Mouse (Mus musculus) T-helper 17 cell (primary cell): ENCODE data around the gene Pnkd.
"Not testable (repeated sequence)": the region's sequence is repeated elsewhere in the genome, so short reads cannot be mapped to it uniquely, and the experiment has no call there.

ENCODE experiments used
- in situ Hi-C, 2 experiments: fragments of 300-600 bp; cut with MboI, MseI; formaldehyde crosslinking; loops; 1 replicate in 1 of 2; 2 replicates in 1 of 2; pipeline ENCODE4 v1.15.1; 2025; ENCODE audit warnings: high pct_unique_total_duplicates in 2 of 2

The Pnkd gene

GRCm38 (mm10) chr1:74313049-74313692 is 28.4 kb downstream of the Pnkd start:
- in situ Hi-C loops, result loop anchor here in 1 of 2 experiments (25.0 kb wide), 1 partner anchor 1451 kb away; the partner anchor contains the start of gene Igfbp5

GRCm38 (mm10) chr1:74314796-74315195 is 30.1 kb downstream of the Pnkd start:
- in situ Hi-C loops, result loop anchor here in 1 of 2 experiments (25.0 kb wide), 1 partner anchor 1452 kb away; the partner anchor contains the start of gene Igfbp5

GRCm38 (mm10) chr1:74316114-74316827 is 31.5 kb downstream of the Pnkd start:
- in situ Hi-C loops, result loop anchor here in 1 of 2 experiments (25.0 kb wide), 1 partner anchor 1454 kb away; the partner anchor contains the start of gene Igfbp5

DNA sequence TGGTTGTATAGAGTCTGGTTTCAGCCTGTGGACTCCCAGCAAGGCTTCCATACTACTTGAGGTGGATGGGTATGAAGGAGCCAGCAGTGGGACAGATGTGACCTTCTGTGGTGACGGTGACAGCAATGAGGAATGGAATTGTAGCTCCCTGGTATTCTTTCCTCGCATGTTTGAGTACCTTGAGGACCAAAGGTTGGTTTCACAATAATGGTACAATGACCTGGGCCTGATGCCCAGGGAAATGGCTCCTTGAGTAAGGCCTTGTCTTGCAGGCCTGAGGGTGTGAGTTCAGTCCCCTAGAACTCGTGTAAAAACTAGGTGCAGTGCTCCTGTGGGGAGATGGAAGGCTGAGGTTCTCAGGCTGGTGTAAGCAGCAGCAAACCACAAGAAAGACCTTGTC is 34.0 kb downstream of the Pnkd start:
- in situ Hi-C loops, result loop anchor here in 1 of 2 experiments (25.0 kb wide), 1 partner anchor 1456 kb away; the partner anchor contains the start of gene Igfbp5

GRCm38 (mm10) chr1:74321396-74321795 is 36.7 kb downstream of the Pnkd start:
- in situ Hi-C loops, result loop anchor here in 1 of 2 experiments (25.0 kb wide), 1 partner anchor 1459 kb away; the partner anchor contains the start of gene Igfbp5

- in situ Hi-C loops, result not testable (repeated sequence)
Measured at GRCm38 (mm10) chr1:74326916-74327315, 42.2 kb downstream of the Pnkd start.

- in situ Hi-C loops, result loop anchor here in 1 of 2 experiments (10.0 kb wide), 1 partner anchor 805 kb away; the partner anchor contains the start of gene Slc23a3
Measured at GRCm38 (mm10) chr1:74329899-74330431, 45.2 kb downstream of the Pnkd start.

DNA sequence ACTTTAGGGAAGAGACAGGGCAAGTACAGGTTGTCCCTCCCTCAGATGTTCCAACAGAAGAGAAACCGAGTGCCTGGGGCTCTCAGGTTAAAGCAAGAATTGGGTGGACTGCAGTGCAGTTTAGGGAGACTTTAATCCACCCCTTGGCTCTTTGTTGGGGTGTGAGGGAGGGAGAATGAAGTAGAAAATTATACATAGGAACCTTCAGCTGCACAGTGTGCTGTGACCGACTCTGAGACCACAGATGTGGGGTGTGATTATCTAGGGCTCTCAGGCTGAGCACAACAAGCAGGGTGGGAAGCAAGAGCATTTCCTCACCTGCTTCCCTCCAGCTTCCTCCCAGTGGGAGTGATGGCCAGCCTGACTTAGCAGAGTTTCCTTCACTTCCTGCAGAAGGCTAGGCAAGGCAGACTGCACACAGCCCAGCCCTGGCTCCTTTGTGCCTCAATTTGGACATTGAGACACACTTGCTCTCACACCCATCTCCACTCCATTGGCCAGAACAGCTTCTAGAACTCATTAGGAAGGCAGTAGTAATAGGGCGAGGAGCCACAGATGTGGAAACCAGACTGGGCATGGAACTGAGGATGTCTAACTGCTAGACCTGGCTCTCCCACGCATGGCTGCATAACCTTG is 46.4 kb downstream of the Pnkd start:
- in situ Hi-C loops, result loop anchor here in 1 of 2 experiments (10.0 kb wide), 1 partner anchor 804 kb away; the partner anchor contains the start of gene Slc23a3

- in situ Hi-C loops, result loop anchor here in 1 of 2 experiments (10.0 kb wide), 1 partner anchor 802 kb away; the partner anchor contains the start of gene Slc23a3
Measured at GRCm38 (mm10) chr1:74332241-74332763, 47.6 kb downstream of the Pnkd start.

GRCm38 (mm10) chr1:74332930-74333329 is 48.2 kb downstream of the Pnkd start:
- in situ Hi-C loops, result loop anchor here in 1 of 2 experiments (10.0 kb wide), 1 partner anchor 802 kb away; the partner anchor contains the start of gene Slc23a3

DNA sequence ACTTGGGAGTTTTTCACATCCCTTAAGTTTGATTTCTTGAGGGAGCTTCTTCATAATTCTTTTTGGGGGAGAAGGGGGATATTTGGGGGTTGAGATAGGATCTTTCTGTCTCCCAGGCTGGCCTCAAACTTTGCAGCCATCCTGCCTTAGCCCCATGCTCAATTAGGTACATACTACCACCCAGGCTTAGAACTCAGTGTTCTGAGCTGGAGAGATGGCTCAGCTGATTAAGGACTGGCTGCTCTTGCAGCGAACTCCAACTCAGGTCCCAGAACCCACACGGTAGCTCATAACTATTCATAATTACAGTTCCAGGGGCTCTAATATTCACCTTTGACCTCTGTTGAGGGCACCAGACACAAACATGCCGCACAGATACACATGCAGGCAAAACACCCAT is 49.9 kb downstream of the Pnkd start:
- in situ Hi-C loops, result loop anchor here in 1 of 2 experiments (10.0 kb wide), 1 partner anchor 800 kb away; the partner anchor contains the start of gene Slc23a3

DNA sequence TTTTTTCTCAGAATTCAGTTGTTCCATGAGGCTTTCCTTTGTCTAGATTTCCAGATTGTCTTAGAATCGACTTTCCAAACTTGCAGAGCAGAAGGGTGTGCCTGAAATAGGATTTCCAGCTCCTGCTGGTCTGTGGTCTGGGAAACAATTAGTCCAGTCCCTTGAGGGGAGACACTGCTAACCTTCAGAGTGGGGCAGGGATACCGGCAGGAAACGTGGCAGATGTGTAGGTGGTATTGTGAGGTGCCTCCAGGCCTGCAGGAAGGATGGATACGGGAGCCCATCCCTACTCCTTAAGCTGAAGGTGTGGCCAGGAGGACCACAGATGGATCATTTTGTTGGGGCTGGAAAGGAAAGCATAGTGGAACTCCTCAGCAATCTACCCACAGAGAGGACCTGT is 50.3 kb downstream of the Pnkd start:
- in situ Hi-C loops, result loop anchor here in 1 of 2 experiments (10.0 kb wide), 1 partner anchor 800 kb away; the partner anchor contains the start of gene Slc23a3

DNA sequence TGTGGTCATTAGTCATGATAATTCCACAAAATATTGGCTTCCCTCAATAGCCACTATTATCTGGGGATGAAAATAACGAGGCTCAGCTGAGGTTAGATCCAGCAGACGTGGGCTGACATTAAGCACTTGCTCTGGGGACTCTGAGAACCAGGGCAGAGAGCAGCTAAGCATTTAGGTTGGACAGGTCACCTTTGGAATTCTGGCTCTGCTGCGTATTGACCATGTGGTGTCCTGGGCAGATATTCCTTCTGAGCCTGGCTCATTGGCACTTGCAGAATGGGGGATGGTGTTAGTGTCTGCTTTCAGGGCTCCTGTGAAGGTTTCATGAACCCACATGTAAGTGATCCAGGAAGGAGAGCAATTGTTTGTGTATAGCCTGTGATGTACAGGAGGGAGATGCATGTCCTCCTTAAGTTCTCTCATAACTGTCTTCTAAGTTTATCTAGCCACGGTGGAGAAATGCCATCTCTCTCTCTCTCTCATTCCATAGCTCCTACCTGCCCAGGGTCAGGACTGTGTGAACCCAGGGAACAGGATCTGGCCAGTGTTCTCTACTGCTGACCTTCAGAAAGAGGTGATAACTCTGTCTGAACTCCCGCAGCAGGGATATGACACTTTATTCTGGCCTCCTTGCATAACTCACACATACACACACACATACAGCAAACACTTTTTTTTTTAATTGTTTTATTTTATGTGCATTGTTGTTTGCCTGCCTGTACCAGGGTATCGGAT is 50.9 kb downstream of the Pnkd start:
- in situ Hi-C loops, result loop anchor here in 1 of 2 experiments (10.0 kb wide), 1 partner anchor 799 kb away; the partner anchor contains the start of gene Slc23a3

- in situ Hi-C loops, result loop anchor here in 1 of 2 experiments (10.0 kb wide), 1 partner anchor 797 kb away; the partner anchor contains the start of gene Slc23a3
Measured at GRCm38 (mm10) chr1:74337241-74337771, 52.6 kb downstream of the Pnkd start.

DNA sequence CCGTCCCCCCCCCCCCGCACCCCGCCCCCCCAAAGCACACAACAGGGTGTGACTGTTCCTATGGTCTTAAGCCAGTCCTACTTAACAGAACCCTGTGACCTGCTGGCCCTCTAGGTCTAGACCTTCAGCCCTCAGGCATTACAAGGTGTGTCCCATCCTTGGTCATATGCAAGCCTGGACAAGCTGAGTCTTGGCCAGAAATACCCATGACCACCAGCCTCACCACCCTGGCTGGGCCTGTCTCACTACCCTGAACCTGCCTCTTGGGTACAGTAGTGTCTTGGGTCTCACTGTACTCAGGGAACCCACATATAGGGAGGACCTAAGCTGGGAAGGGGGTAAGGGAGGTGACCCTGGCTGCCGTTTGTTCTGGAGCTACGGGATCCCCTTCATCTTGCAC is 53.3 kb downstream of the Pnkd start:
- in situ Hi-C loops, result loop anchor here in 1 of 2 experiments (10.0 kb wide), 1 partner anchor 797 kb away; the partner anchor contains the start of gene Slc23a3

DNA sequence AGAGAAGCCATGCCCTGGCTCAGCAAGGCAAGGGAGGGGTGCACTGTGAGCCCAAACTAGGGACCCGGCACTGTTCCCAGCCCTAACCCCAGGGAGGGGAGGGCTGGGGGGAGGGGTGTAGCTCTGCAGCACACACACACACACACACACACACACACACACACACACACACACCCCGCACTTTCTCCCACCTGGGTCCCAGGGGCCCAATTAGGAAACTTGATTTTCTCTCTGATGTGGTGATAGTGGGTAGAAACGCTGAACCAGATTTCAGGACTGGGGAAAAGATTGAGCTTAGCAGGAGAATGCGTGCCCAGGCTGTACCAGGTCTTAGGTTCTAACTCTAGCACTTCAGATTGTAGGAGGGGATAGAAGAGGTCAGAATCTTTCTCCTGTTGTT is 53.9 kb downstream of the Pnkd start:
- in situ Hi-C loops, result loop anchor here in 1 of 2 experiments (10.0 kb wide), 1 partner anchor 796 kb away; the partner anchor contains the start of gene Slc23a3

DNA sequence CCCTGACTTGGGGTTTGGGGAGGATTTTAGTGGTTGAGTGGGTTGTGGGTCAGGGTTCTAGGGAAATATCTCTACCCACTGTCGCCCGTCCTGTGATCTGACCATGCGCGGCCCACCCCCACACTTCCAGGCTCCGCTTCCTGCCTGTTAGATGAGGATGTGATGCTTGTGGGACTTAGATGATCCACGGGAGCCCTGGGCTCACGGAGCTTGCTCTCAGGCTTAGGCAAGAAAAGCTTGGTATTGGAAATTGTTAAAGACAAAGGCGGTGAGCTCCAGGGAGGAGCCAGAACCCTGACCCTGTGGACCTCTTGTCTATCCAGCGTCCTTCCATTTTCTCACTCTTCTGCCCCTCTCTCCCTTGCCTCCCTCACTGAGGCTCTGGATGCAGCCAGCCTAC is 55.2 kb downstream of the Pnkd start:
- in situ Hi-C loops, result loop anchor here in 1 of 2 experiments (10.0 kb wide), 1 partner anchor 795 kb away; the partner anchor contains the start of gene Slc23a3

GRCm38 (mm10) chr1:74340361-74340764 is 55.6 kb downstream of the Pnkd start:
- in situ Hi-C loops, result no loop called here

DNA sequence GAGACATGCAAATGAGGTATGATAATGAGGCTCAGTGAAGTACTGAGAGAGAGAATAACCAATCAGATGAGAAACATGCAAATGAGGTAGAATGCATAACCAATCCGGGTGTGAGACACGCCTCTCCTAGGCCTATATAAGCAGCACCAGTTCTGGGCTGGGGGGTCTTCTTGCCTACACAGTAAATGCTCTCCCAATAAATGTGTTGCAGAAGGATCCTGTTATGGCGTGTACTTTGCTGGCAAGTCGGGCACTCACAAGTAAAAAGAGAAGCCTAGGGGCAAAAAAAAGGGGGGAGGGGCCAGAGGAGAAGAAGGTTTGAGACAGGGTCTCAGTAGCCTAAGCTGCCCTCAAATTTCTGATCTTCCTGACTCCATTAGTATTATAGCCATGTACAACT is 56.3 kb downstream of the Pnkd start:
- in situ Hi-C loops, result not testable (repeated sequence)
